Mouse (Mus musculus) liver, adult 2 months (tissue): Measurements from ENCODE around the gene Acap1. TPM values are rescaled to one million over a fixed set of nuclear protein-coding genes. Genes with fewer than 3 reads are reported as not detected.

Experiments
- DNase-seq: peaks from one replicate; pipeline ENCODE4 v3.0.0-alpha.2; 2011; ENCODE audit warnings: low read depth, low spot score; ENCODE audit errors: extremely low read depth
- H3K27ac ChIP-seq: fragments of 200-500 bp; replicated peaks from 2 replicates; pipeline ENCODE4 v1.5.1; 2012; ENCODE audit warnings: low read depth, mild to moderate bottlenecking, control low read depth, inconsistent platforms, low read length; ENCODE audit not compliant: insufficient read depth
- H3K27me3 ChIP-seq: fragments of 200-500 bp; 2 replicates; pipeline ENCODE4 v1.6.1; 2012; ENCODE audit warnings: mild to moderate bottlenecking, moderate library complexity, low read length, inconsistent platforms; ENCODE audit not compliant: control insufficient read depth, insufficient read depth
- H3K36me3 ChIP-seq: fragments of 200-500 bp; 2 replicates; pipeline ENCODE4 v1.6.1; 2012; ENCODE audit warnings: low read length, inconsistent platforms; ENCODE audit not compliant: control insufficient read depth, insufficient read depth
- H3K4me1 ChIP-seq: fragments of 200-500 bp; 2 replicates; pipeline ENCODE4 v1.6.1; 2011; ENCODE audit warnings: low read length; ENCODE audit not compliant: control insufficient read depth, insufficient read depth
- H3K4me3 ChIP-seq: fragments of 200-500 bp; 2 replicates; pipeline ENCODE4 v1.5.1; 2011; ENCODE audit warnings: low read depth, mild to moderate bottlenecking, control low read depth, low read length, moderate library complexity; ENCODE audit not compliant: insufficient read depth
- H3K79me2 ChIP-seq: fragments of 200-500 bp; 2 replicates; pipeline ENCODE4 v1.6.1; 2012; ENCODE audit warnings: inconsistent platforms, mild to moderate bottlenecking, low read length, moderate library complexity; ENCODE audit not compliant: control insufficient read depth, insufficient read depth
- H3K9ac ChIP-seq: fragments of 200-500 bp; 2 replicates; pipeline ENCODE4 v1.6.1; 2012; ENCODE audit warnings: low read depth, mild to moderate bottlenecking, control low read depth, inconsistent platforms, low read length
- CTCF ChIP-seq: fragments of 200-500 bp; IDR thresholded peaks from 2 replicates; pipeline ENCODE4 v1.5.1; 2011; ENCODE audit warnings: low read depth, low read length, control low read depth
- POLR2A ChIP-seq: fragments of 200-500 bp; IDR thresholded peaks from 2 replicates; pipeline ENCODE4 v1.6.1; 2011; ENCODE audit warnings: low read length, control low read depth; ENCODE audit not compliant: insufficient read depth; ENCODE audit errors: extremely low read depth
- WGBS: fragments of 180-500 bp; shearing (Covaris S2); methylation state at CpG from one replicate; pipeline ENCODE4 v1.1.7; 2018; 5-methylcytosine and 5-hydroxymethylcytosine counted together
- polyA plus RNA-seq: library from polyadenylated mRNA; depleted of rRNA; stranded (reverse); fragments of >200 nt; gene quantifications from 2 replicates; pipeline ENCODE4 v1.2.3, GENCODE M21; 2012
- total RNA-seq: library from RNA; depleted of rRNA; stranded (reverse); fragments of >200 nt; gene quantifications from 2 replicates; pipeline ENCODE4 v1.2.3, GENCODE M21; 2014

The Acap1 gene
- total and polyA plus RNA-seq, 2 experiments, result 1.2 to 3.3 TPM

- no peak overlapping the region for H3K4me3 ChIP-seq
- WGBS, result 95% methylated on average over 6 of the region's 6 CpGs
- H3K27ac ChIP-seq, result no peak overlapping the region
Measured at GRCm38 (mm10) chr11:69911701-69912100, 16.4 kb upstream of the Acap1 start.

GRCm38 (mm10) chr11:69910781-69911560, 15.6 kb upstream of the Acap1 start:
- WGBS, result 87% methylated on average over 17 of the region's 17 CpGs
- Histone ChIP-seq H3K79me2 (no peaks in the 10 kb centered on the region), H3K36me3 (peaks cover 10% of the 10 kb centered on the region), H3K27ac (no peak overlapping the region), H3K4me3 (no peak overlapping the region), H3K4me1 (peaks cover 14% of the 10 kb centered on the region), H3K9ac (no peak overlapping the region), H3K27me3 (no peaks in the 10 kb centered on the region)
- TF ChIP-seq CTCF (no peak), POLR2A (no peak)
- no peak for DNase-seq

More at GRCm38 (mm10) chr11:69911701-69912100, 16.4 kb upstream of the Acap1 start:
- Histone ChIP-seq H3K36me3 (peaks cover 14% of the 10 kb centered on the region), H3K27me3 (no peaks in the 10 kb centered on the region), H3K79me2 (no peaks in the 10 kb centered on the region), H3K4me1 (peaks cover 14% of the 10 kb centered on the region), H3K9ac (no peak overlapping the region)
- no peak for TF ChIP-seq POLR2A
- TF ChIP-seq CTCF, result no peak
- no peak for DNase-seq

GRCm38 (mm10) chr11:69910177-69910576, 14.8 kb upstream of the Acap1 start:
- TF ChIP-seq POLR2A, result no peak
- TF ChIP-seq CTCF, result no peak
- Histone ChIP-seq H3K4me1 (peaks cover 10% of the 10 kb centered on the region), H3K9ac (no peak overlapping the region), H3K4me3 (no peak overlapping the region), H3K27me3 (no peaks in the 10 kb centered on the region), H3K79me2 (no peaks in the 10 kb centered on the region), H3K36me3 (peaks cover 10% of the 10 kb centered on the region), H3K27ac (no peak overlapping the region)
- DNase-seq, result no peak
- 96% methylated on average over 8 of the region's 8 CpGs for WGBS

GRCm38 (mm10) chr11:69909174-69909573, 13.8 kb upstream of the Acap1 start:
- no peak overlapping the region for H3K9ac ChIP-seq
- no peak overlapping the region for H3K4me3 ChIP-seq
- peaks cover 10% of the 10 kb centered on the region for H3K36me3 ChIP-seq
- DNase-seq, result no peak
- no peak overlapping the region for H3K27ac ChIP-seq
- peaks cover 3% of the 10 kb centered on the region; the same call in 1 of the 2 replicates for H3K4me1 ChIP-seq
- no peaks in the 10 kb centered on the region for H3K79me2 ChIP-seq
- H3K27me3 ChIP-seq, result no peaks in the 10 kb centered on the region
- no peak for TF ChIP-seq CTCF
- no peak for TF ChIP-seq POLR2A
- 95% methylated on average over 5 of the region's 5 CpGs for WGBS

GRCm38 (mm10) chr11:69908645-69909044, 13.3 kb upstream of the Acap1 start:
- Histone ChIP-seq H3K36me3 (peaks cover 12% of the 10 kb centered on the region), H3K79me2 (no peaks in the 10 kb centered on the region), H3K4me1 (peaks cover 3% of the 10 kb centered on the region; the same call in 1 of the 2 replicates), H3K4me3 (no peak overlapping the region), H3K9ac (no peak overlapping the region), H3K27ac (no peak overlapping the region), H3K27me3 (no peaks in the 10 kb centered on the region)
- DNase-seq, result no peak
- WGBS, result 90% methylated on average over 11 of the region's 11 CpGs
- TF ChIP-seq POLR2A (no peak), CTCF (no peak)

- no peak for DNase-seq
- 97% methylated on average over 9 of the region's 9 CpGs for WGBS
- no peak overlapping the region for H3K9ac ChIP-seq
- H3K4me3 ChIP-seq, result no peak overlapping the region
- H3K4me1 ChIP-seq, result no peaks in the 10 kb centered on the region
- H3K79me2 ChIP-seq, result no peaks in the 10 kb centered on the region
- no peak overlapping the region for H3K27ac ChIP-seq
- TF ChIP-seq POLR2A (no peak), CTCF (no peak)
- H3K27me3 ChIP-seq, result no peaks in the 10 kb centered on the region
- peaks cover 12% of the 10 kb centered on the region for H3K36me3 ChIP-seq
Measured at GRCm38 (mm10) chr11:69904311-69904710, 9.0 kb upstream of the Acap1 start.
